Mouse (Mus musculus) embryonic fibroblast, embryonic 13.5 days (primary cell): ENCODE measurements around the gene 7530416G11Rik.

Experiments
- CTCF ChIP-seq: IDR thresholded peaks from 2 replicates; pipeline ENCODE4 v1.5.1; 2011; ENCODE audit warnings: mild to moderate bottlenecking, control low read depth, low read length, moderate library complexity, borderline replicate concordance; ENCODE audit not compliant: insufficient read depth
- POLR2A ChIP-seq: IDR thresholded peaks from 2 replicates; pipeline ENCODE4 v1.6.1; 2011; ENCODE audit warnings: low read depth, mild to moderate bottlenecking, control low read depth, low read length, moderate library complexity

DNA sequence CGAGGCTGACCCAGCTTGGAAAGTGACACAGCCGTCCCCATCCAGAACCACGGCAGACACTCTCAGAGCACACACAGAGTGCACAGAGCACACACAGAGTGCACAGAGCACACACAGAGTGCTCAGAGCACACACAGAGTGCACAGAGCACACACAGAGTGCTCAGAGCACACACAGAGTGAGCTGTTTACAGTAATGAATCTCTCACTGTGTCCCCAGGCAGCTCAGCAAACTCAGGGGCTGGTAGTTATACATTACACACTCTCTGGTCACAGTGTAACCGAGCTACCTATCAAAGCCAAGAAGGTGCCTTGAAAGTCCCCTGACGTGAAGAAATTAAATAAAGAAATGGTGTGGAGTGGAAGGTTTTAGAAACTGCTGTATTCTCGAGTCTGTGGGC, 33.6 kb downstream of the 7530416G11Rik start:
- no peak for TF ChIP-seq CTCF
- TF ChIP-seq POLR2A, result no peak
